Mouse (Mus musculus) embryo, embryonic 11 days (tissue): ENCODE measurements at regions not wholly inside any gene's neighbourhood (a gene's known extent, or its start where the extent isn't known, plus 50 kb on each side); places are given as distances from the start of the nearest gene placed in this dataset.

ENCODE experiments used
- DNase-seq: peaks from one replicate; pipeline ENCODE4 v3.0.0-alpha.2; 2015

DNA sequence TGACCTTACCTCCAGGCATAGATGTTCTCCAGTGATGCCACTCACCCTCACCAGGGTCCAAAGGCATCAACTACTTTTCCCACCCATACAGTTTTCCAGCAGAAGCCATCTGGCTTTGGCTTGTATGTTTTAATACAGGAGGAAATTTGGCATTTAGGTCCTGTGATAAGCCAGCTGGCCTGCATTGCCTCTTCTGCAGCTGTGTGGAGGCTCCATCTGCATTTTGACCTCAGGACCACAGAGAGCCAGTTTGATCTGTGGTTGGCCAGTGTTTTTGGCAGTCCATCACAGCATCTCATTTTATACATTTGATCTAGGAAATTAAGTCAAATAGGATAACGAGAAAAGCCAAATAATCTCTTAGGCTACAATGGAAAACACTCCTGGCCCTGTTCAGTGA is 315.1 kb upstream of the Sphkap start:
- no peak for DNase-seq

DNA sequence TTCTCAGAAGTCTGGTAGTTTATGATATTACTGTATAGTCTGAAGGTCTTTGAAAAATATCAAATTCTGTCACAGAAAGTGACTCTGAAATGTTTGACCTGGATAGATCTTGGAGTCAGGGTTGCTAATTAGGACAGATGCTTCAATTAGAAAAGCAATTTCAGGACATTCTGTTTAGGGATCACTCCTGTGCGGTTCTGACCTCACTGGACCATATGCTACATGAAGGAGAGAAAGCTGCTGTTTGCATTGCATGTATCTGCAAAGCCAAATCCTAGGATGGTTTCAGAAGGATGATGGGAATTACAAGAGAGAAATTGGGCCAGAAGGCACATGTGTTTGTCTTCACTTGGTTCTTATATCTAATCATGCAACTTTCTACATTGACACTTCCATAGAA is 312.2 kb upstream of the Sphkap start:
- DNase-seq: no peak

DNA sequence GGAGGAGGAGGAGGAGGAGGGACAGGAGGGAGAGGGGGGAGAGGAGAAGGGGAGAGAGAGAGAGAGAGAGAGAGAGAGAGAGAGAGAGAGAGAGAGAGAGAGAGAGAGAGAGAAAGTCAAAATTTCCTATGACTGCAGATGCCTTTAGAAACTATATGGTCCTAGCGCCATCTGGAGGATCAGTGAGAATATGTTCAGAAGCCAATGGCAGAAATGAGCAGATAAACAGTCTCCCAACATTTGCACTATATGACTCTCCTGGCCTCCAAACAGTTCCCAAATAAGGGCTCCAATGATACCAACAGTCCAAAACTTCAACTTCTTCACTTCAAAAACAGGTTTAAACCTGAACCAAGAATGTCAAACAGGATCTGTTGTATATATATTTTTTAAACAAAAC is 309.1 kb upstream of the Sphkap start:
- DNase-seq: peak; percentile 72

DNA sequence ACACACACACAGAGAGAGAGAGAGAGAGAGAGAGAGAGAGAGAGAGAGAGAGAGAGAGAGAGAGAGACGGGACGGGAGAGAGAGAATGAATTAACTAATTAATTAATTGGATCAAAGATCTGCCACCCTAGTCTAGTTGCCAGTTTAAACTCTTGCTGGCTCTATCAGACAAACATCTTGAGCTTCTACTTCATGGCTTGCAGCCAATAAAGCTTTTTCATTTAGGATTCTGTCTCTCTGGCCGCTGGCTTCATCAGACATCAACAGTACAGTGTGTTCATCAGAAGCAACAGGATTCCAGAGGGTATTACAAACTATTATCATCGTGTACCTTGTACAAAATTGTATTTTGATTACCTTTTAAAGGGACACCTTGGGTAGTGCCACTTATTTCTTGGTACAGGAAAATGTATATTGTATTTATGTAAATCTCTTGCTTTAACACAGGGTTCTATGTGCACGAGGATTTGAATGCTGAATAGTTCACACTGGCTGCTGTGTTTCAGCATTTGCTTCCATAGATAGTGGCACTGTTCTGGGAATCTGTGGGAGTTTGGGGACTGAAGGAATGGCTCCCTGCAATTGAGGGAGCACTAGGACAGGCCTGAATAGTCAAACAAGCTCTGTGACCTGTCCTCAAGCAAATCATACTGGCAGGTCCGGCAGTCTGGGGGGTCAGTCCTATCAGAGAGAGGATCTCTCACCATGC is 293.9 kb upstream of the Sphkap start:
- DNase-seq: no peak

DNA sequence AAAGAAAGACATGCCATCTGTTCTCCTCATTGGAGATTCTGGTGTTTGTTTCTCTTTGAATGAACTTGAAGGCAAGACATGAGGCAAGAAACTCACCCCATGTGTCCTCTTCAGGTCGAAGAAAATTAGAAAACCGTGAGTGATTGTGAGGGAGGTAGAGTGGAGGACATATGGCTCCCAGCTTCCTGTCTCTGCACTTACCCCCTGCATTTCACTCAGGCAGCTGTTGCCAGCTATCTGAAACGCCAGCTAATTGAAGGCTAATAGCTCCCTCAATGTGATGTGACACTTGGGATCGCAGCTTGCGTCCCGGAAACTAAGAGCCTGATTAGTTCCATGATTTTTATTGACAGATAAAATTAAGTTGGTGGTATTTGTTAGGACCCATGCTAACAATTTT is 289.4 kb upstream of the Sphkap start:
- DNase-seq: peak; percentile 19

DNA sequence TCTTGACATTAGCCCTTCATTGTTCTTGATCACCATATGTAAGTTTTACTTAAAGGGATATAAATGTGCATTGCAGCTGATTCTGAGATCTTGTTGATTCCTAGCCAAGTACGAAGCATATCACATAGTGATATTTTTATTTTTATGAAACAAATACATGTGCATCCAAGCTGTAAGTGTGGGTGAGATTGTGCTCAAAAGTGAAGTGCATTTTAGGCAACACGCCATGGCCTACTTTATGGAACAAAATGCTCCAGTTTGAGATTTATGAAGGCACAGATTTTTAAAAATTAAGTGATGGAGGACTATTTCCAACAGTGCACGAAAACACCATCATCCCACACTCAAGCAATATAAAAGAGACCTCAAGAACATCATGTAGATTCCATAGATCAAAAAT is 277.2 kb upstream of the Sphkap start:
- no peak for DNase-seq

DNA sequence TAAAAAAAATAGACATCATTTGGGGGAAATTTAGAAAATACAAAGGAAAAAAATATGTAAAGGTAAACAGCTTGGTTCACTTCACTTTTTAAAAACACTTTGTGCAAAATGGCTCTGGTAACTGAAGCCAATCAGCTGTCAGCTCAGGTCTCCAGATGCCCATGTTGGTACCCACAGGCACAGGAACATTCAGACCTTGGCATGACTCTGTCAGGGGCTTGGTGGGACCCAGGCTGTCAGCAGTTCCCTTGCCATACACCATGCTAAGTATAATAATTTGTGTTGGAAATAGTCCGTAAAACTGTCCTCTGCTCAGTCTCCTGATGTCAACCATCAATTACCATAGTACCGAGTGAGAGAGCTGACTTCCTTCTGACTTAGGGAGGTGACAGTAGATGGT is 257.3 kb upstream of the Sphkap start:
- no peak for DNase-seq

DNA sequence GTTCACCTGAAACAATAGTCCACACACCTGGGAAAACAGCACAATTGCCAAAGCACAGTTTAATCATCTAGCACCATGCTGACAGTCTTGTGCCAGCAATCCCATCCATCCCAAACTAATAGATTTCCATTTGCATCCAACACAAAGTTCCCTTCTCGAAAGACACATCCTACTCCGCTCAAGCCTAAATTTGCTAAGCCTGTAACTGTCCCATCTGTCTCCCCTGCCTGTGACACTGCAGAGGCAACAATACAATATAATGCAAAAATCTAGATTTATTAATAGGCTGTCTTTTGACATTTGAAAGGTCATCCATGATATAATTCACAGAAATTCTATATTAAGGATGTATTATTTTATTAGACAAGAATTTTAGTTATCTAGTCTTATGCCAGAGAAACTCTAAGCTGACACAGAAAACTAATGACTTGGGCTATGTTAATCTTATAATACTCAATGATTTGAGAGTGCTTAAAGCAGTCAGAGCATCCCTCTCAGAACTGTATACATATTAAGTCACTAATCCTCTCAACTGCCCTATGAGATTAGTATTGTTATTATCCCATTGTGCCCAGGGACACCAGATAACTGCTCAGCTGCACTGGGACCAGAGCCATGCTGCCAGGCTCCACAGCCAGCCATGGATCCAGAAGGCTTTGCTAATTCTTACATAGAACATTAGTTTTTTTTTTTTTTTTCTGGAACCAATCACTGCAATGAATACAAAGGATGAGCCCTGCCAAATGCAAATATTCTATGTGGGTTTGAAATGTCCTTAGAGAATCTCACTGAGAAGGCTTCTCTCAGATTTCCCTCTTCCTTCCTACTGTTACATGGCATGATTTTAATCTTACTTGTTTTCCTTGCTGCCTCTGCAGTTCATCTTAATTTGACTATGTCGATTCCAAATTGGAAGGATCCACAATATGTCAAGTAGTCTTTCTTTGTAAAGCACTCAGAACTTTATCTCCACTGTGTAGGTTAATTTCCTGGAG is 254.1 kb upstream of the Sphkap start:
- no peak for DNase-seq

DNA sequence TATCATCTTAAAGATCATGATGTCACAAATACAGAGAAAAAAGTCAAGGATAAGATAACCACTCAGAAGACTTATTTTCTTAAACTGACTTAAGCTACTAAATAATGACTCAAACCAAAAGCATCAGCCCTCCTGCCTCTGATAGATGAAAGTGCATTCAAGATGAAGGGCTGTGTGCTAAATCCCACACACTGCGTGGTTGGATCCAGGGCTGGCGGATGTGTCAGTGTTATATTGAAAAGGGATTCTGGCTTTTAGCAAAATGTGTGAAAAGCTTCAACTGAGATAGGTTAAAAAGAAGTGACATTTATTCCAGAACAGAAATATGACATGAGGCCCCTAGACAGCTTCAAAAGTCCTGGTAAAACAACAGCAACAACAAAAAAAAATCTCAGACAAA is 245.7 kb upstream of the Sphkap start:
- no peak for DNase-seq

DNA sequence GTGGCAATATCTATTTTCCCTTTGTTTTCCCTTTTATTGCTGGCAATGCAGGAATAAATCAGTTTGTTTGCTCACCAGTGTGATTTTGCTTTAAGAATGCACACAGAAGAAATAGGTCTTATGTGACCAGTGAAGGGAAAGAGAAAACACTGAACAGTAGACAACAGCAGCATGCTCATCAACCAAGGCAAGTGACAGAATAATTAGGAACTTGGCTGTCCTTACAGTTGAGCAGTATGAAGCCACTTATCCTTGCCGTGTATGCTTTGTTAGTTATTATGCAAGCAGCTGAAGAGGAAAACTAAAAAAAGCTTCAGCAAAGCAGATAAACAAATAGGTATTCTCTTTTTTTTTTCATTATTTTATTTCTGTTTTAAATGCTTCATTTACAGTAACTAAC is 237.6 kb upstream of the Sphkap start:
- DNase-seq: no peak

DNA sequence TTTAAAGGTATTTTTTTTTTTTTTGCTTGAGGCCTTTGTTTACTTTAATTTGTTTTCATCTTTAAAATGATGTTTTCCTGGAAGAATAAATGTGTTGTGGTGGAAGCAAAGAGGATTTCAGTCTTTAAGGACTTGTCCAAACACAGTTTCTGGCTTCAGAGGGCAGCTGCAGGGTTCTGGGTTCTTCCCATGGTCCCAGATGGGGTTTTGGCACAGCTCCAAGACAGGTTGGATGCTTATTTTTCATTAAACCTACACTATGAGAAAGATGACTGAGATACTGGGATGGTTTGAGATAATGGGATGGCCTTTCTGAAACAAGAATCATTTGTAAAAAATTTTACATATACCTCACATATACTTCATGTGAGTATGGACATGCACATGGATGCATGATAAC is 234.7 kb upstream of the Sphkap start:
- DNase-seq: no peak

DNA sequence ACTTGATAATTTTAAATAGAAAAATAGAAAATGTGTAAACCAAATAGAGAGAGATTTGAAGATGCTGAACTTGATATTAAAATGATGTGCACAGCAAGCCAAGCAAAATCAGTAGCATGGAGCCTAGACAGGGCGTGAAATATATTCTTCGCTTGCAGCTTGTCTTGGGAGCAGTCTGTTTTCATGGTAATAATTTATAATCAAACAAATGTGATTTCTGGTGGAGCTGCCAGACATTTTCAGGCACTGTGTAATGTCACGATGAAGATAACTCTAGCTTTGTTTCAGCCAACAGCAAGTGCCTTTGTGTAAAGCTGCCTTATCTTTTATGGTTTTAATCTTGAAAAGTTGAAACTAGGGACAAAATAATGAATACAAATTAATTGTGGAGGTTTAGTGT is 228.1 kb upstream of the Sphkap start:
- DNase-seq: no peak

DNA sequence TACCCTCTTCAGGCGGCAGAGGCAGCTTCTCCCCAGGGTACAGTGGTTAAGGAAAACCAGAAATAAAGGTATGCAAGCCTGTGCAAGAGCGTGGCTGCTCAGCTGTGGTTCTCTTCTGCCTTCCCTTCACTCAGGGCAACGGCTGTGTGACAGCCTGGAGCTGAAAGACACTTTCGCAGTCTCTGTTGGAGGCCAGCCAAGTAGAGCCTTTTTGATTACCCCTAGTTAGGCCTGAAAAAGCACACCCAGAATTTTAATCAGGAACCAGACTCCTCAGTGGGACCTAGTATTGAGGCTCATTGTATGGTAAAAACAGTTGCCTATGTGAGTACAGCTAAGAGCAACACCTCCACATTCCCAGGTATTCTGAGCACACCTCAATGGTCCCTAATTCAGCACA is 223.8 kb upstream of the Sphkap start:
- DNase-seq: peak; percentile 1

DNA sequence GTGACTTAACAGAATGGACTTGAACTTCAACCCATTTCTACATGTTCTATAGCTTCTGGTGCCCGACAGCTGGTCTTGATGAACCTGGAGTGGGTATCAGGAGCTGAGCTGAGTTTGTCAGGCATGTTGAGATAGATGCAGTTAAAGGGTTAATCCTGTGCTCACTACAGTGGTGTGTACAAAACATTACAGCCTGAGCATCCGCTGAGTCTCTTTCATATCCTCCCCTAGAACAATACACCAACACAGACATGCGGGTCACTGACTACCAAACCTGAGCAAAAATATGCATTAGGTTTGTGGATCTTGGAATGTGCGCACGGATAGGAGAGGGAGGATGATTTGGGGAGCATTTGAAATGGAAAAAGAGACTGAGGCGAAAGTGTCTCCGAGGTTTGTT is 223.4 kb upstream of the Sphkap start:
- DNase-seq: no peak

DNA sequence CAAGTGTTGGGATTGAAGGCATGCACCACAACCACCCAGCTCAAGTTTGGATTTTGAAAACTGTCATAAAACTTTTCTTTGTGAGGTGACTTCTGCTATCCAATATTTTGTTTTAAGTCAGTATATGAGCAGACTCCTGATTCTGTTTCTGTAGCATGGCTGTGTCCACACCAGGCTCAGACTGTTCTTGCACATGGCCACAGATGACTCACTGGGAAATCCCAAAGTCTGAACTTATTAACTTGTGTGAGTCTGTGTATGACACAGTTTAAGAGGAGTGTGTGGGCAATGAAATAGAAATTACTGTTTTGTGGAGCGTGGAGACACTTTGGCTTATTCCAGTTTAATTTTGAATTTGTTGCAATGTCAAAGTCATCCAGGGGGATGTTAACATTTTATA is 179.3 kb upstream of the Sphkap start:
- DNase-seq: no peak

DNA sequence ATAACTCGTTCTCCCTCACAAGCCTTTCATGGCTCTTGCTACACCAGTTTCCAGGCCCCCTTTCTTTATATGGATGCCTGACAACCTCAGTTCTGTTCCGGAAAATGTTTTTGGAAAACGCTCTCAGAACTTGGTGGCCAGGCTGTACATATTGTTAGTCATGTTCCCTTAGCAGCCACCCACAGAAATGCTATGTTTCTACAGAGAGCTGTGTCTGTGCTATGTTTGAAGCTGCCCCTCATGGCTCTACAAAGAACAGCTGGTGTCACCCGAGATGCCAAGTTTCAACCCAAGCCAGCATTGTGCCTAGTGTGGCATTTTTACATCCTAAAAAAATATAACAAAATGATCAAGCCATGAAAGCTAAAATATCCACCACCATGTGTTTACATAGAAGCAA is 175.0 kb upstream of the Sphkap start:
- no peak for DNase-seq

DNA sequence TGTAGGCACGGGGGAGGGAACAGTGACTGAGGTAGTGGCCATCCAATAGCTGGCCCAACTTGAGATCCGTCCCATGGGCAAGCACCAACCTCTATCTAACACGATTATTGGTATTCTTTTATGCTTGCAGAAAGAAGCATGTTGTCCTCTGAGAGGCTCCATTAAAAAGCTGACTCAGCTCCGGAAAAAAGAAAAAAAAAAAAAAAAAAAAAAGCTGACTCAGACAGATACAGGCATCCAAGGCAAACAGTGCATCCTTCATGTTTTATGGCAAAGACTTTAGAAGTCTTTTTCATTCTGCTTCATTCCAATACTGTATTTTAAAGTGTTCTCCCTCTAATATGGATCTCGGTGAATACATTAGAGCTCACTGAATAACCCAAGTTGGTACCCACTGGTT is 162.0 kb upstream of the Sphkap start:
- DNase-seq: no peak

DNA sequence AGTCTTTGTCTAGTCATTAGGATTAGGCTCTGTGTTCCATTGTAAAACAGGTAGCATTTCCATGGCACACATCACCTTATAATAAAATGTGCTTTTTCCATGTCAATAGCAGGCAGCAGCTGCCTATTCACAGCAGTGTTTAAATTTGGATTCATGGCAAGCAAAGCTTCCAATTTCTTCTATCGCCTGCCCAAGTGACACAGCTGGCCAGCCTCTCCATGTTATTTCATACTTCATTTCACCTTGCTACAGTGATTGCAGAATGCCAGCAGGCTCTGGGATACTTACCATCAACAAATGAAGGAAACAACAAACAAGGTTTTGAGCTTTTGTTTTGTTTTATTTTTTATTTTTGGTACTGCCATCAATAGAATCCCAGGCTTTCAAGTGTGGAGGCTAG is 160.7 kb upstream of the Sphkap start:
- no peak for DNase-seq

DNA sequence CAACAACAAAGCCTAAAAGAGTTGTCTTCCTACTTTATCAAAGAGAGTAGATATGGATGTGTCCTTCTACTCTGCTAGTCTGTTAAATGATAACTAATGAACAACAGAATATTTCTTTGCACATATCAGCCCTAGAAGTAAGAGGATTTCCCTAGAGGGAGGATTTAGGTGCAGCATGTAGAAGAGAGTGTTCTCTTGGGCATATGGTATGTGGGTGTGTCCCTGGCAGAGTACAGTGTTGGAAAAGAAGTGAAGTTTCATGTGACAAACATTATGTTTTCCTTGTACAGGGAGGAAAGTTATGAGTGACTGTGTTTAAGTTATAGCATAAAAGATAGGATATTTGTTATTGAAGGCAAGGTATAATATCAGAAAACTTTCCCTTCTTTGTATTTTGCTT is 143.6 kb upstream of the Sphkap start:
- DNase-seq: no peak

DNA sequence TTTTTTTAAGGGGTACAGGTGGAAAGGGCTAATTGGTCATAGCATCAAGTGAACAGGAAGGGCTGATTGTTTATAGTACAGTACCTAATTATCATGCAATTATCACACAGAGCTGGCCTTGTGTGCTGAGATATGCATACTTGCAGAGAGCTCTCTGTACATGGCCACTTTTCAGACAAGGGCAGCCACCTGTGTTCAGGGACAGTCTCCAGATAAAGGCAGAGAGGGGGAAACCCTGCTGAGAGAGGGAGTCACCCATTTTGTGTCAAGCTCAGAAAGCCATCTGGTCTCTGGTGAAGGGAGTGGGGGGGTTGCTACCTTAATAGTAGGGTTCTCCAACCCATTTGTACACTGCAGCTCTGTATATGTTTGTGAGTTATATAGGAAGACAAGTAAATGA is 127.5 kb upstream of the Sphkap start:
- DNase-seq: no peak

DNA sequence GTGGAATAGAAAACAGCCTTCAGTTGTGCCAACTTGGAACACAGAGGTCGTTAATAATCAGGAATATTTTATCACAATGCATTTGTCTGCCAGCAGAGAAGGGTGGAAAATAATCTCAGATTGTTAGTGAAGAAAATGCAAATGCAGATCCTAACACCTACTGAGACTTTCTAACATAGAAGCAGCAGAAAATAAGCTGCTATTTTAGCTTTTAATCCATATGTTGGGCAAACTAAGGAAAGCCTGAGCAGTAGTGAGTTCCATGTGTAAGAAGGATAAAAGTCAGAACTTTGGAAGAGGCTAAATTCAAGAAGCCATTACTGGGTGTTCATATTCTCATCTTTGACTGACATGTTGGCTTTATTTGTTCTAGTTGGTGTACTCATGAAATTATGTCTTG is 119.8 kb upstream of the Sphkap start:
- DNase-seq: no peak

DNA sequence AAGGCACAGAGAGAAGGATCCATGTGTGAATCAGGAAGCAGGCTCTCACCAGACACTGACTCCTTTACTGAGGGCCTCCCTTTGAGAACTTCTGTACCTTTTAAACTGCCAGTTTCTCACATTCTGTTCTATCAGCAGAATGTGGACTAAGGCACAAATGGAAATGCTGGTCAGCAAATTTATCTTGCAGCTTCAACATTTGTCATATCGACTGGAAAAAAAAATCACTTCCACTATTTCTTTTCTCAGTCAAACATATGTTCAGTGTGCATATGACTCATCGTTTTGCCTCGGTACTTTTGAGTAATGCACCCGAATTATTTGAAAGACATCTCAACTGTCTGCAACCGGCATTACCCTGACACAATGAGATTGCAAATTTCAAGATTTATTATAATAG is 101.4 kb upstream of the Sphkap start:
- no peak for DNase-seq

DNA sequence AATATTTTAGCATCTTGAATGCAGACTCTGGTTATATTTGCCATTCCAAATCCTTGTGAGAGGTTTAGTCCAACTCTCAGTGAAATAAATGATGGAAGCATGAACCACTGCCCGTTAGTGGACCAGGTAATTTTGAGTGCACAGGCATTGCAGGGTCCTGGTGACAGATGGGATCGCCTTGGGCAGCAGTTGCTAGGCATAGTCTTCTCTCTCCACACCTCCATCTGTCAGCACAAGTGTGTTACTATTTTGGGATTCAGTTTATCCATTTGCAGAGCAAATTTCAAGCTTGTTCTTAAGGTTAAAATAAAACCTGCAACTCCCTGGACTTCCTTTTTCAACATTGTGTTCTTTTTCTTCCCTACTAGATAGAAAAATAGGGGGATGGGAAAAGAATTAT is 97.4 kb upstream of the Sphkap start:
- no peak for DNase-seq

DNA sequence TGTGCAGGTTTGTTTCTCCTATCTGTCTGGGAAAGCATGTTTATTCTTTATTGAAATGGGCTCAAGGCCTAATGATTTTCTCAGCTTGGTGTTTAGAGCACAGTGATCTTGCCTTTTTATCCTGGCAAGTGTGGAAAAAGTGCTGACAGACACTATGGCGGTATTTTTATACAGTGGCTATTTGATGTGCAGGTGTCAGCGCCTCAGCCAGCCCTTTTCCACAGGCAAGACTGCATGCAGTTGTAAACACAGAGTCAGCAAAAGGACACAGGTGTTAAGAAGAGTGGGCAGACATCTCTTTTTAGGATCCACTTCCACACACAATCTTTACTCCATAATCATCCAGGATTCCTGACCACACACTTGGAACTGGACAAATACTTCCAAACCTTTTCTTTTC is 88.9 kb upstream of the Sphkap start:
- DNase-seq: no peak

DNA sequence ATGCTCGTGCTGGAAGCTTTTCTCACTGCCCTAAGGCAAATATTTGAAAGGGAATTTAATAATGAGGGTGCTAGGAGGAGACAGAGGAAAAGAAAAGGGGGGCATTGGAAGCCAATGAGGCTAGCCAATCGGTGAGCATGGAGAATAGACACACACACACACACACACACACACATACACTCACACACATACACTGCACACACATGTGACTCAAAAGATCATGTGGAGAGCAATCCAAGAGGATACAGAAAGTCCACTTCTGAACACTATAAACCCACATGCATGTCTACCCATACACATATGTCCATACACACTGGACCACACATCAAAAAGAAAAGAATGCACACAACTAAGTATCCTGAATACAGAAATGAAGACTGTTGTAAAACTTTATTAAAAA is 88.4 kb upstream of the Sphkap start:
- DNase-seq: no peak
